Mouse (Mus musculus): ENCODE measurements around the gene Gm20388.

DNA sequence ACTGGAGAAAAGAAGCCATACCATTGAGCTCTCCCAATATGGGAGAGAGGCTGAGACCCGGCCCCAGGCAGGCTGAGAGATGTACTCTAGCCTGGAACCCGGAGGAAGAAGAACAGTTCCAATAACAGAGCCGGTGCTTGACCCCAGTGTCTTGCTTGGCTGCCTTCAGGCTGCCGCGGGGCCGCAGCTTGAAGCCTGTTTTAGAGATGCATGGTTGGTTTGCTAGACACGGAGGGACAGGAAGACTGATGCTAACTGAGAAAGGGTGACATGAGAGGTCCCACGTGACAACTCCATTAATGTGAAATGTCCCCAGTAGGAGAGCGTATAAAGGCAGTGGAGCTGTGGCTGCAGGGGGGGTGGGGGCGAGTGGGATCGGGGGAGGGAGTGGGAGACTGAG is 438.3 kb downstream of the Gm20388 start:
- TF ChIP-seq EP300 (optimal IDR thresholded peaks at IDR 0.05): no peak
- no peak for TF ChIP-seq CTCF (IDR thresholded peaks at IDR 0.05; ENCODE audit: low read depth)
